Mouse (Mus musculus) urinary bladder, postnatal 10 days (tissue): Measurements from ENCODE around the gene Prdm16.

Source experiments
- DNase-seq: peaks from one replicate; pipeline ENCODE4 v3.0.0; 2022; ENCODE audit warnings: low spot score

Gene Prdm16

GRCm38 (mm10) chr4:154330001-154330400 lies 306.7 kb downstream of the Prdm16 start:
- no peak for DNase-seq

DNA sequence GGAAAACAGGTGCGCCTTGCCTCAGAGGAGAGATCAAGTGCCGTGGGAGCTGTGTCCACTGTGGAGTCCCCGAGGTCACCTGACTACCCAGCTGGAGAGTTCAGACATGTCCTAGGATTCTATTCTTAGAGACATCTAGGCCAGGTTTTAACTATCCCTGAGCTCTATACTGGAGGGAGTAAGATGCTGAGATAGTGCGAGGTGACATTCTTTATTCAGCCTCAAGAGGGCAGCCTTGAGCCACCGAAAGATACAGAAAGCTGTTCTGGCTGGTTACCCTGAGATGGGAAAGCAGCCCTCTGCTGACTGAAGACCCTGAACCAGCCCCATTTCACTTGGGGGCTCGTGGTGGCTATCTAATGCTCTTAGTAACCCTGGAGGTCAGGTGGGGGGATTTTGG lies 307.8 kb downstream of the Prdm16 start:
- DNase-seq = no peak

DNA sequence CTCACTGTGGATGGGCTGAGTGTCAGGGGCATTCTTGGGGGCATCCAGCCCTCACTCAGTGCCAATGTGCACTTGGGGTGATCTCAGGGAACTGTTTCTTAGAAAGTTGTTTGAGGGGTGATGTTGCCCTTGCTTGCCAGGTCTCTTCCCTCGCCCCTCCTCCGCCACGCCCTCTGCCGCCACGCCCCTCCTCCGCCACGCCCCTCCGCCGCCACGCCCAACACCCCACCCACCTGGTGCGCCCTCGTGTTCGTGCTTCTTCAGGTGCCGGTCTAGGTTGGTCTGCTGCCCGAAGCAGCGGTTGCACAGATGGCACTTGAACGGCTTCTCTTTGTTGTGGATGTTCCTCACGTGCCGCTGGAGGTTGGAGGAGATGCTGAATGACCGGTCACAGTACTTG lies 308.2 kb downstream of the Prdm16 start:
- DNase-seq = no peak

DNA sequence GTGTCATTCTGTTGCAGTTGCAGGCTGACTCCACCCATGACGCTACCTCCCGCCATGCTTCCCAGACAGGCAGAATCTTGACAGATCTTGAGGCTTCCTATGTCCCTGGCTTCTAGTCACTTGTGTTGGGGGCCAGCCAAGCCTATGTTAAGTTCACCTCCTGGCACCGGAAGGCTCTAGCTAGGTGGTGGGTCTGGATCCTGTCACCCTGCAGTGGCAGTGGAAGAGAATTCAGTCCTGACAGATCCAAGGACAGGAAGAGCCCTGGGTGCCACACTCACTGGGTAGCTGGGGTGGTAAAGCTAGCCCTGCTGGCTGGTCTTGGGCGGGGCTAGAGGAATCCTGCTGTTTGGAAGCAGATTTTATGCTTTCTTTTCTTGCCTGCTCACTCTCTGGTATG lies 311.3 kb downstream of the Prdm16 start:
- DNase-seq = no peak

GRCm38 (mm10) chr4:154313622-154313967 lies 323.1 kb downstream of the Prdm16 start:
- no peak for DNase-seq

- DNase-seq = no peak
These were observed 323.6 kb downstream of the Prdm16 start for GRCm38 (mm10) chr4:154312935-154313621.

GRCm38 (mm10) chr4:154312143-154312812 lies 324.4 kb downstream of the Prdm16 start:
- no peak for DNase-seq

GRCm38 (mm10) chr4:154310576-154311262 lies 326.0 kb downstream of the Prdm16 start:
- no peak for DNase-seq

GRCm38 (mm10) chr4:154309131-154309530 lies 327.5 kb downstream of the Prdm16 start:
- DNase-seq = no peak

GRCm38 (mm10) chr4:154301466-154301881 lies 335.2 kb downstream of the Prdm16 start, which contains the start of gene Arhgef16:
TSS of gene Arhgef16 (minus strand) at chr4:154301676.
- DNase-seq = no peak

GRCm38 (mm10) chr4:154299541-154300271 lies 337.0 kb downstream of the Prdm16 start:
- no peak for DNase-seq

DNA sequence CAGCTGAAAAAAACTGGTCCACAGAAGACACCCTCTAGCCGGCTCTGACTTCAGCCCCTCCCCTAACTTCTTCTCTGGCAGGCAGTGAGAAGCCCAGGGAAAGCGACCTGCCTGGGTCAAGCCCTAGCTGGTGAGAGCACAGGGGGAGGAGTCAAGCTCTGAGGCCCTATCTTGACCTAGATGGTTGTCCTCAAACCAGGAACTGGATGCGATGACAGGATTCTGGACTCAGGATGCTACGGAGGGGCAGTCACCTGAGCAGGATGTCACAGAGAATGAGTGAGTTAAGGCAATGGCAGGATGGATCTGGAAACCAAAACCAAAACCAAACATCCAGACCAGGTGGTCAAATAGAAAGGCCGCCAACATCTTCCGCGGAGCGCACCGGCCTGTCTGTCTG lies 338.9 kb downstream of the Prdm16 start:
- DNase-seq = no peak

DNA sequence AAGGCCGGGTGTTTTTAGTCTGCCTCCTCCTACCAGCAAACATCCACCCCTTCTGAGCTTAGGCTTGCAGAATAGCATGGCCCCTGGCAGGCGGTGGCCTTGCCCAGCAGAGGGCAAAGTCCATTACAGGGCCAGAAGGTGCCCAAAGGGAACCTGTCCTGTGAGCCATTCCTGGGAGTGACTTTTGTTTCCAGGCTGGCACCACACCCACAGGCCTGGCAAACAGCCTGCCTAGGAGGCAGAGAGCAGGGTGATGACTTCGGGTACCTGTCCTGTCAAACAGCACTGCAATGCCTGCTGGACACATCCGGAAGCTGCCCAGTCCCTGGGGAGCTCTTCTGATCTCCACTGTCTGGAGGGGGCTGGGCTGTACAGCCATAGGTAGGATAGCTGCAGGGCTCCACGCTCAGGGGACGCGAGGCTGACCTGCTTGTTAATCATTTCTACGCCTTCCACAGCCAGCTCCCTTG lies 342.4 kb downstream of the Prdm16 start:
- no peak for DNase-seq

DNA sequence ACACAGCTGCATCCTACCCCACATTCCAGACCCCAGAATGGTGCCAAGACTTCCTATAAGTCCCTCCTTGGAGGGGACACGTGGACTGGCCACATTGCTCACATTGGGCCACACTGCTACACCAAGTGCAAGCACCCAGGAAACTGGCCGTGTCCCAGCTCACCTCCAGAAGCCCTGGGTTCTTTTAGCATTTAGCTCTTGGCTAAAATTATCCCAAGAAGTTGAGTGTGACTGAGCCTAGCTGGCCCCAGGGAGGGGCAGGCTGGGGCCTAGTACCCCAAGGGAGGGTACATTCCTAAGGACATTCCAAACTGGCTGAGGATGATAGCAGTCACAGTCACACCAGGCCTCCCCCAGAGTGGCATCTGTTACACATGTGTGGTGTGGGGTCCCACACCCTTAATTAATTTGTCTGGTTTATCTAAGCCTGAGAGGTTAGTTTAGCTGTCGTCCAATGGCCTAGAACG lies 342.9 kb downstream of the Prdm16 start:
- no peak for DNase-seq

- DNase-seq = no peak
These were observed 353.0 kb downstream of the Prdm16 start for GRCm38 (mm10) chr4:154283671-154284070.

GRCm38 (mm10) chr4:154279481-154279880 lies 357.2 kb downstream of the Prdm16 start:
- DNase-seq = no peak

GRCm38 (mm10) chr4:154273000-154273399 lies 363.7 kb downstream of the Prdm16 start:
- DNase-seq = no peak

GRCm38 (mm10) chr4:154269520-154269919 lies 367.2 kb downstream of the Prdm16 start:
- no peak for DNase-seq

DNA sequence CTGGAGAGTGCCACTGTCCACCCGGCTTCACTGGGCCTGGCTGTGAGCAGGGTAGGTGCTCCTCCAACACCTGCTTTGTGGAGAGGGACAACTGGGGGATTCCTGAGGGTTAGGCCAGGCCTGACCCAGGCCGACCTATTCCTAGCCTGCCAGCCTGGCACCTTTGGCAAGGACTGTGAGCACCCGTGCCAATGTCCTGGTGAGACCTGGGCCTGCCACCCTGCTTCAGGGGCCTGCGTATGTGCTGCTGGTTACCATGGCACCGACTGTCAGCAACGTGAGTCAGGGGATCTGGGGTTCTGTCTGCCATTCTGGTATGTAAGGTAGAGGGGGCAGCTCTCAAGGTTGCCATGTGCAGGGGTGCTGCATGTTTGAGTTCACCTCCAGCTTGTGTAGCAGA lies 369.2 kb downstream of the Prdm16 start:
- DNase-seq = no peak
